Mouse (Mus musculus) thymus, adult 2 months (tissue): ENCODE measurements around the gene Glis2. TPM values are rescaled to one million over a fixed set of nuclear protein-coding genes. Genes with fewer than 3 reads are reported as not detected.

Source experiments
- DNase-seq: peaks from one replicate; pipeline ENCODE4 v3.0.0; 2021
- H3K27ac ChIP-seq: fragments of 200-500 bp; 2 replicates; pipeline ENCODE4 v1.5.1; 2012; ENCODE audit warnings: low read length, control low read depth; ENCODE audit not compliant: control insufficient read depth, insufficient read depth
- H3K27me3 ChIP-seq: fragments of 200-500 bp; 2 replicates; pipeline ENCODE4 v1.6.1; 2012; ENCODE audit warnings: mild to moderate bottlenecking, low read length, moderate library complexity, mixed read lengths; ENCODE audit not compliant: control insufficient read depth, insufficient read depth
- H3K36me3 ChIP-seq: fragments of 200-500 bp; 2 replicates; pipeline ENCODE4 v1.6.1; 2012; ENCODE audit warnings: mild to moderate bottlenecking, low read length, moderate library complexity; ENCODE audit not compliant: control insufficient read depth, insufficient read depth
- H3K4me1 ChIP-seq: fragments of 200-500 bp; replicated peaks from 2 replicates; pipeline ENCODE4 v1.6.1; 2012; ENCODE audit warnings: low read length; ENCODE audit not compliant: control insufficient read depth, insufficient read depth
- H3K4me3 ChIP-seq: fragments of 200-500 bp; 2 replicates; pipeline ENCODE4 v1.5.1; 2012; ENCODE audit warnings: mild to moderate bottlenecking, low read length, control low read depth, moderate library complexity; ENCODE audit not compliant: control insufficient read depth, insufficient read depth
- CTCF ChIP-seq: fragments of 200-500 bp; IDR thresholded peaks from 2 replicates; pipeline ENCODE4 v1.5.1; 2012; ENCODE audit warnings: mild to moderate bottlenecking, control low read depth, low read length, moderate library complexity, borderline replicate concordance; ENCODE audit not compliant: control insufficient read depth, poor library complexity, insufficient read depth; ENCODE audit errors: extremely low read depth
- POLR2A ChIP-seq: fragments of 200-500 bp; IDR thresholded peaks from 2 replicates; pipeline ENCODE4 v1.6.1; 2012; ENCODE audit warnings: mild to moderate bottlenecking, low read length, control low read depth, moderate library complexity; ENCODE audit not compliant: control insufficient read depth, poor library complexity, insufficient read depth; ENCODE audit errors: extremely low read depth
- WGBS: fragments of 180-500 bp; shearing (Covaris S2); methylation state at CpG from one replicate; pipeline ENCODE4 v1.1.7; 2018; 5-methylcytosine and 5-hydroxymethylcytosine counted together
- polyA plus RNA-seq: library from polyadenylated mRNA; depleted of rRNA; stranded (reverse); fragments of >200 nt; gene quantifications from 2 replicates; pipeline ENCODE4 v1.2.3, GENCODE M21; 2012

Glis2 gene
- polyA plus RNA-seq, 1 experiment: 14.3 TPM

GRCm38 (mm10) chr16:4551885-4552284 is 42.6 kb upstream of the Glis2 start:
- Histone ChIP-seq H3K36me3 (peaks cover 5% of the 10 kb centered on the region; the same call in 1 of the 2 replicates), H3K4me3 (no peak overlapping the region), H3K4me1 (peaks cover 12% of the 10 kb centered on the region; the same call in 1 of the 2 replicates), H3K27ac (no peak overlapping the region), H3K27me3 (no peaks in the 10 kb centered on the region)
- TF ChIP-seq POLR2A: no peak
- no peak for TF ChIP-seq CTCF
- 97% methylated on average over 12 of the region's 12 CpGs for WGBS
- no peak for DNase-seq

- no peak for TF ChIP-seq CTCF
- no peak for TF ChIP-seq POLR2A
- H3K27ac ChIP-seq: no peak overlapping the region
- no peak for DNase-seq
- H3K27me3 ChIP-seq: no peaks in the 10 kb centered on the region
- peaks cover 22% of the 10 kb centered on the region for H3K4me1 ChIP-seq
- 0 out of 2 replicates have a peak, but pooled peaks cover 4% of the 10 kb centered on the region for H3K36me3 ChIP-seq
- no peak overlapping the region for H3K4me3 ChIP-seq
- 54% methylated on average over 6 of the region's 6 CpGs for WGBS
Measured at GRCm38 (mm10) chr16:4552829-4553550, 41.5 kb upstream of the Glis2 start.

- no peak overlapping the region for H3K27ac ChIP-seq
- H3K27me3 ChIP-seq: no peaks in the 10 kb centered on the region
- H3K36me3 ChIP-seq: no peaks in the 10 kb centered on the region
- DNase-seq: no peak
- 90% methylated on average over 1 of the region's 1 CpGs for WGBS
- no peak overlapping the region for H3K4me3 ChIP-seq
- peaks cover 28% of the 10 kb centered on the region for H3K4me1 ChIP-seq
- TF ChIP-seq POLR2A: no peak
- no peak for TF ChIP-seq CTCF
Measured at GRCm38 (mm10) chr16:4555555-4555954, 39.0 kb upstream of the Glis2 start.

- H3K27me3 ChIP-seq: no peaks in the 10 kb centered on the region
- H3K27ac ChIP-seq: no peak overlapping the region
- no peak overlapping the region for H3K4me3 ChIP-seq
- no peak for DNase-seq
- peaks cover 30% of the 10 kb centered on the region for H3K4me1 ChIP-seq
- TF ChIP-seq POLR2A (no peak), CTCF (no peak)
- 70% methylated on average over 1 of the region's 1 CpGs for WGBS
- no peaks in the 10 kb centered on the region for H3K36me3 ChIP-seq
Measured at GRCm38 (mm10) chr16:4557085-4557484, 37.4 kb upstream of the Glis2 start.

GRCm38 (mm10) chr16:4557949-4558348 is 36.6 kb upstream of the Glis2 start:
- no peak for TF ChIP-seq POLR2A
- 0 out of 2 replicates have a peak, but pooled peaks have one; percentile 15 for TF ChIP-seq CTCF
- under 1% methylated on average over 19 of the region's 19 CpGs for WGBS
- Histone ChIP-seq H3K4me3 (peak overlapping the region; percentile 78), H3K27me3 (no peaks in the 10 kb centered on the region), H3K27ac (peak overlapping the region; percentile 78), H3K36me3 (no peaks in the 10 kb centered on the region), H3K4me1 (peaks cover 25% of the 10 kb centered on the region)
- peak; percentile 72 for DNase-seq

- WGBS: under 1% methylated on average over 38 of the region's 38 CpGs
- TF ChIP-seq CTCF (no peak), POLR2A (peak; percentile 60)
- Histone ChIP-seq H3K27me3 (no peaks in the 10 kb centered on the region), H3K4me3 (peak overlapping the region; percentile 78), H3K27ac (peak overlapping the region; percentile 78), H3K4me1 (peaks cover 20% of the 10 kb centered on the region), H3K36me3 (no peaks in the 10 kb centered on the region)
- DNase-seq: peak; percentile 93
Measured at GRCm38 (mm10) chr16:4558384-4558979, 36.0 kb upstream of the Glis2 start.
